Mouse (Mus musculus) thymus, postnatal 0 days (tissue): Measurements from ENCODE around the gene Lgr5. TPM values are rescaled to one million over a fixed set of nuclear protein-coding genes. Genes with fewer than 3 reads are reported as not detected.

ENCODE experiments used
- DNase-seq: peaks from one replicate; pipeline ENCODE4 v3.0.0-alpha.2; 2015; ENCODE audit warnings: low spot score
- polyA plus RNA-seq: library from polyadenylated mRNA; unstranded; fragments of >200 nt; fragmentation: Nextera tagmentation; extraction: Ambion mirVana; gene quantifications from 2 replicates; pipeline ENCODE4 v1.2.1, GENCODE M21; 2015

The Lgr5 gene
- polyA plus RNA-seq, 1 experiment from 2014 or later, result 0.07 TPM

GRCm38 (mm10) chr10:115437286-115437685 lies 150.3 kb downstream of the Lgr5 start:
- no peak for DNase-seq

GRCm38 (mm10) chr10:115425351-115425750 lies 162.2 kb downstream of the Lgr5 start:
- no peak for DNase-seq

GRCm38 (mm10) chr10:115421976-115422375 lies 165.6 kb downstream of the Lgr5 start:
- no peak for DNase-seq

- no peak for DNase-seq
Observed at GRCm38 (mm10) chr10:115414056-115414455, 173.5 kb downstream of the Lgr5 start.

GRCm38 (mm10) chr10:115413496-115413895 lies 174.1 kb downstream of the Lgr5 start:
- DNase-seq, result no peak

GRCm38 (mm10) chr10:115406393-115406792 lies 181.2 kb downstream of the Lgr5 start:
- DNase-seq, result peak; percentile 61

Other genes with a start within 250 kb of the Lgr5 start
- 46.8 and 53.6 TPM in 2 replicates for gene Tmem19, start 225.3 kb downstream of the Lgr5 start, polyA plus RNA-seq
- 22.8 and 26.4 TPM in 2 replicates for gene Thap2, start 203.3 kb downstream of the Lgr5 start, polyA plus RNA-seq
- 15.4 and 21.7 TPM in 2 replicates for gene Zfc3h1, start 202.8 kb downstream of the Lgr5 start, polyA plus RNA-seq
- gene A930009A15Rik, start 17.8 kb downstream of the Lgr5 start, polyA plus RNA-seq, result not detected in 2 replicates
- 2.4 and 3.0 TPM in 2 replicates for gene Tspan8, start 229.1 kb upstream of the Lgr5 start, polyA plus RNA-seq